Mouse (Mus musculus): ENCODE measurements around the gene Etv6. TPM values are rescaled to one million over a fixed set of nuclear protein-coding genes. Genes with fewer than 3 reads are reported as not detected.

The Etv6 gene
- total and polyA plus RNA-seq, 2 experiments from 2014 or later: 3.0 to 7.1 TPM

DNA sequence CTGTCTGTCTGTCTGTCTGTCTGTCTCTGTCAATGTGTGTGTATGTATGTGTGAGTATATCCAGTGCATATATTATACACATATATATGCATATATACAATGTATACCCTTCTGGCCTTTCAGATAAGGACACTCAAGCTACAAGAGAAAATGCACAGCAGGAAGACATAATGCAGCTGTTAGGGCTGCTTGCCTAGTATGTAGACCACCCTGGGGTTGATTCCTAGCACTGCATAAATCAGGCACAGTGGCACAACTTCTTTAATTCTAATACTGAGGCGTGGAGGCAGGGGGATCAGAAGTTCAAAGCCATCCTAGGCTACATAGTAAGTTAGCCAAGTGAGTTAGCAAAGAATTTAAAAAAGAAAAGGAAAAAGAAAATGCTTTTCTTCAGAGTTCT is 127.8 kb downstream of the Etv6 start:
- TF ChIP-seq CTCF (IDR thresholded peaks at IDR 0.05; ENCODE audit: low read depth): no peak
- WGBS: 87% methylated on average over 1 of the region's 1 CpGs
- H3K36me3 ChIP-seq (ENCODE audit: insufficient read depth): no peaks in the 10 kb centered on the region
- no peaks in the 10 kb centered on the region for H3K4me1 ChIP-seq (ENCODE audit: insufficient read depth)
- no peak overlapping the region for H3K9ac ChIP-seq
- no peak for DNase-seq
- ATAC-seq: no peak
- H3K27ac ChIP-seq (ENCODE audit: low read depth, low read length): no peak overlapping the region
- H3K9me3 ChIP-seq (ENCODE audit: low read length): no peaks in the 10 kb centered on the region
- no peak overlapping the region for H3K4me2 ChIP-seq (ENCODE audit: low read depth)
- no peak overlapping the region for H3K4me3 ChIP-seq (ENCODE audit: low read depth, low read length)
- no peaks in the 10 kb centered on the region for H3K27me3 ChIP-seq (ENCODE audit: insufficient read depth, low read length)

DNA sequence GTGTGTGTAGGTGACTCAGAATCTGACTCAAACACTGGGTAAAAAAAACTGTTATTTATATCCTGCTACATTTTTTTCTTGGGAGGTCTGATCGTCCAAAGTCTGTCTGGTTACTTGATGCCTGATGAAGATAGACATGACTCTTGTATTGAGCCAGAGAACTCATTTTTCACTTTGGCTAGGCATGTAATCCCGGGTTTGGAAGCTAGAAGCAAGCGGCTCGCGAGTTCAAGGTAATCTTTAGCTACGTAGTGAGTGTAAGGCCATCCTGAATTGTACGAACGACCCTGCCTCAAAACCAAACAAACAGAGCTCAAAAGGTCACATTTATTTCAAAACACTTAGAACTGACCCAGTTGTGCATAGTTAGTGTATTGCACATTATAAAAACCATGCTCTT is 128.9 kb downstream of the Etv6 start:
- no peaks in the 10 kb centered on the region for H3K27me3 ChIP-seq (ENCODE audit: insufficient read depth, low read length)
- H3K36me3 ChIP-seq (ENCODE audit: insufficient read depth): no peaks in the 10 kb centered on the region
- no peak for TF ChIP-seq CTCF (IDR thresholded peaks at IDR 0.05; ENCODE audit: low read depth)
- H3K9ac ChIP-seq: no peak overlapping the region
- ATAC-seq: no peak
- WGBS: 83% methylated on average over 8 of the region's 8 CpGs
- no peak overlapping the region for H3K4me3 ChIP-seq (ENCODE audit: low read depth, low read length)
- no peaks in the 10 kb centered on the region for H3K4me1 ChIP-seq (ENCODE audit: insufficient read depth)
- H3K4me2 ChIP-seq (ENCODE audit: low read depth): no peak overlapping the region
- no peaks in the 10 kb centered on the region for H3K9me3 ChIP-seq (ENCODE audit: low read length)
- no peak overlapping the region for H3K27ac ChIP-seq (ENCODE audit: low read depth, low read length)
- DNase-seq: no peak

DNA sequence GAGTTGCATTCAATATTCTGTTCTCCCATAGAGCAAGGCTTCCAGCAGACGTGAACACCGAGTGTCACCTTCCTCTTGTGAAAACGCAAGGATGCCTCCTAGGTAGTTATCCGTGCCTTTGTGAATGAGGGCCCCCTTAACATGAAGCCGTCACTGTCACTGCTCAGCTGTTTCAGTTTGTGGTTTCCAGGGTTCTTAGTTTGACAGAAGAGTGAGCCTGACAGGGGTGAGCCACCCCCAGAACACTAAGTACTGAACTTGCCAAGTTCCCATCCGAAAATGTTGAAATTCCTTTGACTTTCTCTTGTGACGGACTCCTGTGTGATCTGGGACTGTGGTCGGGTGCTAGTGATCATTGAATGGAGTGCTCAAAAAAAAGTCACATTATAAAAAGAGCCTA is 129.5 kb downstream of the Etv6 start:
- Histone ChIP-seq H3K27ac (ENCODE audit: low read depth, low read length) (no peak overlapping the region), H3K9me3 (ENCODE audit: low read length) (no peaks in the 10 kb centered on the region), H3K4me1 (ENCODE audit: insufficient read depth) (no peaks in the 10 kb centered on the region), H3K36me3 (ENCODE audit: insufficient read depth) (no peaks in the 10 kb centered on the region), H3K27me3 (ENCODE audit: insufficient read depth, low read length) (no peaks in the 10 kb centered on the region), H3K9ac (no peak overlapping the region), H3K4me2 (ENCODE audit: low read depth) (no peak overlapping the region), H3K4me3 (ENCODE audit: low read depth, low read length) (no peak overlapping the region)
- no peak for TF ChIP-seq CTCF (IDR thresholded peaks at IDR 0.05; ENCODE audit: low read depth)
- ATAC-seq: no peak
- no peak for DNase-seq
- WGBS: 66% methylated on average over 8 of the region's 8 CpGs

DNA sequence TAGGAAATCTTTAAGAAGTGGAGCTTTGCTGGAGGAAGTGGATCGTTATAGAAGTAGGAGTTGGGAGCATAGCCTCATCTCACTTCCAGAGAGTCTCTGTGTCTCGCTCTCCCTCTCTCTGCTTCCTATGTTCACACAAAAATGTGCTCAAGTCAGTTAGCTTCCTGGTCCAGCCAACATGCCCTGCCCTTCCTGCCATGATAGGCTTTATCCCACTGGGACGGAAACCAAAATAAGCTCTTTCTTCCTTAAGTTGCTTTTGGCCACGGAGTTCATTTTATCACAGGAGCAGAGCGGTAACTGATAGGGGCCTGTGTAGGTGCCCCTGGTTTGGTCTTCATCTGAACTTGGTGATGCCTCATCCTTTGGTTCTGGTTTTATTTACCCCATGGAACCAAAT is 132.5 kb downstream of the Etv6 start:
- no peak overlapping the region for H3K4me2 ChIP-seq (ENCODE audit: low read depth)
- H3K27me3 ChIP-seq (ENCODE audit: insufficient read depth, low read length): no peaks in the 10 kb centered on the region
- no peak overlapping the region for H3K4me3 ChIP-seq (ENCODE audit: low read depth, low read length)
- H3K9me3 ChIP-seq (ENCODE audit: low read length): no peaks in the 10 kb centered on the region
- ATAC-seq (no peak), DNase-seq (no peak)
- H3K27ac ChIP-seq (ENCODE audit: low read depth, low read length): no peak overlapping the region
- H3K36me3 ChIP-seq (ENCODE audit: insufficient read depth): no peaks in the 10 kb centered on the region
- 0 out of 2 replicates have a peak, but pooled peaks cover 3% of the 10 kb centered on the region for H3K4me1 ChIP-seq (ENCODE audit: insufficient read depth)
- TF ChIP-seq CTCF (IDR thresholded peaks at IDR 0.05; ENCODE audit: low read depth): no peak
- no peak overlapping the region for H3K9ac ChIP-seq
- WGBS: 75% methylated on average over 5 of the region's 5 CpGs

DNA sequence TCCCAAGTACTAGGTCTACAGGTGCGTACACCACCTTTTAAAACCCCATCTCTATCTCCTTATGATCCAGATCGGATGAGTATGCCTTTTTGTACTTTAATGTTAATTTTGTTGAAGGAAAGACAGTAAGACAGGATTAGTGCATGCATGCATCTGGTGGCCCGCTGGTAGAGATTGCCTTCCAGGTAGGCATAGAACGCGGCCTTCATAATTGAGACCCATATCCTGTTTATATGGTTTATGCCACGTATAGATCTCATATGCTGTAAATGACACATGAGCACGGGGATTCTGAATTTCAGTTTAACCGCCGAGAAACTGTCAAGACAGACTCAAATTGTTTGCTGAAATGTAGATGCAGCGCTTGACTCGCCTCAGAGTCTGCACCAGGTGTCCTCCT is 133.3 kb downstream of the Etv6 start:
- no peak for ATAC-seq
- WGBS: 91% methylated on average over 11 of the region's 11 CpGs
- no peak for TF ChIP-seq CTCF (IDR thresholded peaks at IDR 0.05; ENCODE audit: low read depth)

DNA sequence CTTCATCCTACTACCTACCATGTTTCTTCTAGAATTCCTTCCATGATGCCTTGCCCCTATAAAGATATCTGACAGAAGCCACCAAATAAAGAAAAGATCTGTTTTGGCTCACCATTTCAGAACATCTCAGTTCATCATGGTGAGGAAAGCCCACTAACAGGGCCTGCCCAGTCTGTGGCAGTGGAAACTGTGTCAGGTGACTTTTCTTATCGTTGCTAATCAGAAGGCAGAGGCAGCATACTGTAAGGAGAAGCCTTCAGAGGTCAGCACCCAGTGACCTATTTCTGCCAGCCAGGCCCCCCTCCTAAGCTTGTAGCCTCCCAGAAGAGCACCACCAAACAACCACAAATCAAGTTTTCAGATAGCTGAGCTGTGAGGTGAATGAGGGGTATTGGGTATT is 135.7 kb downstream of the Etv6 start:
- no peak for ATAC-seq
- Histone ChIP-seq H3K27ac (ENCODE audit: low read depth, low read length) (no peak overlapping the region), H3K4me3 (ENCODE audit: low read depth, low read length) (no peak overlapping the region), H3K9me3 (ENCODE audit: low read length) (no peaks in the 10 kb centered on the region), H3K36me3 (ENCODE audit: insufficient read depth) (no peaks in the 10 kb centered on the region), H3K27me3 (ENCODE audit: insufficient read depth, low read length) (no peaks in the 10 kb centered on the region), H3K4me2 (ENCODE audit: low read depth) (no peak overlapping the region), H3K4me1 (ENCODE audit: insufficient read depth) (0 out of 2 replicates have a peak, but pooled peaks cover 3% of the 10 kb centered on the region), H3K9ac (no peak overlapping the region)
- WGBS: 86% methylated on average over 1 of the region's 1 CpGs
- TF ChIP-seq CTCF (IDR thresholded peaks at IDR 0.05; ENCODE audit: low read depth): no peak
- DNase-seq: no peak

More for the DNA sequence above, 133.3 kb downstream of the Etv6 start:
- no peak for DNase-seq
- no peak overlapping the region for H3K27ac ChIP-seq (ENCODE audit: low read depth, low read length)
- H3K4me3 ChIP-seq (ENCODE audit: low read depth, low read length): no peak overlapping the region
- H3K4me1 ChIP-seq (ENCODE audit: insufficient read depth): 0 out of 2 replicates have a peak, but pooled peaks cover 3% of the 10 kb centered on the region
- no peak overlapping the region for H3K9ac ChIP-seq
- no peaks in the 10 kb centered on the region for H3K27me3 ChIP-seq (ENCODE audit: insufficient read depth, low read length)
- no peak overlapping the region for H3K4me2 ChIP-seq (ENCODE audit: low read depth)
- H3K36me3 ChIP-seq (ENCODE audit: insufficient read depth): no peaks in the 10 kb centered on the region
- no peaks in the 10 kb centered on the region for H3K9me3 ChIP-seq (ENCODE audit: low read length)

DNA sequence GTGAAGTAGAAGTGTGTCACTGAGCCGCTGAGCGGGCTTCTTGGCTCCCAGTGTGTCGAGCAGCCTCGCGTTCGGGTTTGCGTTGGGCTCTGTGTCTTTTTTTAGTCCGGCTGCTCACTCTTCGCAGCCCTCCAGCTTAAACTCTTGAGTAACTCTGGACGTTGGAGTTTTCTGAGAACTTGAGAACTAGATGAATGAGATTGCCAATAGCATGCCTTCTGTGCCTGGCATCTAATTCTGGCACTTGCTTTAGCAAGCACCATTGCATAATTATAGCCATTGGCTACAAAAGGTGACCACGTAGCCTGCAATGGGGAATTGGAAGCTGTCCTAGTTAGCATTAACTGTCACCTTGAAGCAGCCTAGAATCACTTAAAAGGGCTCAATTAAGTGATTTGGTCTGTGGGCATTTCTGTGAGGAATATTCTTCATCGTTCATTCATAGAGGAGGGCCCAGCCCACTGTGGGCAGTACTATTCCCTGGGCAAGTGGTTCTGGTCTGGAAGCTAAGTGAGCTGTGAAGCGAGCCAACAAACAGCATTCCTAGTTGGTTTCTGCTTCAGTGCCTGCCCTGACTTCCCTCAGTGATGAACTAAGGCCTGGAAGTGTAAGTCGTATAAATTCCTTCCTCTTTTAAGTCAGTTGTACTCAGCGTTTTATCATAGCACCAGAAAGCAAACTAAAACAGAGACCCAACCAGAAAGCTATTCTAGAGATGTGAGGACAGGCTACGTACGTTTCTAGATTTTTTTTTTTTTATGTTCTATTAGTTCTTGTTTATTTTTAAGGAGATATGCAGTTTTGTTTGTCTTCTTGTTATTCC is 136.6 kb downstream of the Etv6 start:
- Histone ChIP-seq H3K4me1 (ENCODE audit: insufficient read depth) (0 out of 2 replicates have a peak, but pooled peaks cover 3% of the 10 kb centered on the region), H3K9ac (no peak overlapping the region), H3K27ac (ENCODE audit: low read depth, low read length) (no peak overlapping the region), H3K36me3 (ENCODE audit: insufficient read depth) (no peaks in the 10 kb centered on the region), H3K27me3 (ENCODE audit: insufficient read depth, low read length) (no peaks in the 10 kb centered on the region), H3K4me2 (ENCODE audit: low read depth) (no peak overlapping the region), H3K9me3 (ENCODE audit: low read length) (no peaks in the 10 kb centered on the region), H3K4me3 (ENCODE audit: low read depth, low read length) (no peak overlapping the region)
- DNase-seq (peak; percentile 46), ATAC-seq (peak; percentile 66)
- no peak for TF ChIP-seq CTCF (IDR thresholded peaks at IDR 0.05; ENCODE audit: low read depth)
- 68% methylated on average over 17 of the region's 17 CpGs for WGBS

All from forebrain, postnatal 0 days (tissue).